ENCODE assay signal across 13 mouse cellular contexts in the genomic region with DNA sequence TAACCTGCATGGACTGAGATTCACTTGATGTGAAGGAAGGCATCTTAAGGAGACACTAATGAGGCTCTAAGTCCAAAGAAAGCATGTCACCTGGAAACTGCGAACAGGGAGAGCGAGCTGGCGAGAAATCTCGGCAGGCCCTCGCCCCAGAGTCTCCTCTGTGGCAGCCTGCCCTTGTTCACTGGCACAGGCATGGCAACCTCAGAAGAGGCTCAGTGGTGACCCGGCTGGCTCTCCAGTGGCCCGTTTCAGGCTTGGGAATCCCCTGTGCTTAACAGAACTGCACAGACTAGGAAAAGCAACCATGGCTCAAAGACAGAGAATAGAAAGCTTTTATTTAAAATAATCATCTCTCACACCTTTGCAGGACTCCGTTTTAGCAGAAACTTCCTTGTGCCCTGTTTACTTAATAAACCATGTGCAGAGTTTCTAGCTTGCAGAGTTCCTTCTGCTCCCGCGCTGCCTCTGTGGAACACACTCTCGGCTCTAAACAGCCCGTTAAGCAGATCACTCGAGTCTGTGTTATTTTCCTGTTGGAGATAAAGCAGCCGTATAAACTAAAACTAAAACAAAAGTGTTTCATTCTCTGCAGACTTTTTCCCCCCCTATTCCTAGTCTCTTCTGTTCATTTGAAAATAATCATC.
DNase-seq lines count a peak whose midpoint lies in the region; ATAC-seq and TF ChIP-seq lines count a peak whose summit lies in the region.
"Had no signal": no experiment of that assay in that cellular context is flagged by ENCODE, and none has a peak within 500 bp of the region (broad histone marks: within the 10 kb centered on the region; RNA-seq: fewer than 3 reads in every experiment).

No protein-coding gene starts in this region.

- peak; percentile 57 to 70 for DNase-seq in cerebellum, postnatal 10 days
- no peak for DNase-seq in cerebellum, adult 8-10 months
- DNase-seq in heart, postnatal 0 days (ENCODE audit: low spot score): no peak
- DNase-seq in heart, postnatal 14 days: no peak
- no peak for DNase-seq in kidney, postnatal 10 days
- DNase-seq: cerebellum, adult 11-12 months; kidney, postnatal 14 days had no signal

- H3K9me3 ChIP-seq in heart, postnatal 0 days (replicated peaks; ENCODE audit: control insufficient read depth, low read length): no peaks in the 10 kb centered on the region
- no peaks in the 10 kb centered on the region for H3K9me3 ChIP-seq in hindbrain, embryonic 13.5 days
- H3K9me3 ChIP-seq in neural tube, embryonic 14.5 days (ENCODE audit: control insufficient read depth, low read length): no peaks in the 10 kb centered on the region
- no peaks in the 10 kb centered on the region for H3K9me3 ChIP-seq in liver, embryonic 12.5 days (replicated peaks)
- H3K9me3 ChIP-seq: limb, embryonic 12.5 days had no signal

- no peak for TF ChIP-seq CTCF in heart, postnatal 0 days (IDR thresholded peaks at IDR 0.05; ENCODE audit: low read depth)

- WGBS in heart, postnatal 0 days: 52% methylated on average over 14 of the region's 14 CpGs
- 24% methylated on average over 14 of the region's 14 CpGs for WGBS in hindbrain, embryonic 13.5 days
- 25% methylated on average over 14 of the region's 14 CpGs for WGBS in neural tube, embryonic 14.5 days
- whole genome bisulfite sequencing in liver, embryonic 12.5 days (ENCODE audit: insufficient replicate concordance): 71% methylated on average over 14 of the region's 14 CpGs

- H3K36me3 ChIP-seq in heart, postnatal 0 days (replicated peaks; ENCODE audit: control insufficient read depth, insufficient read depth, low read length): no peaks in the 10 kb centered on the region
- no peaks in the 10 kb centered on the region for H3K36me3 ChIP-seq in hindbrain, embryonic 13.5 days
- H3K36me3 ChIP-seq in neural tube, embryonic 14.5 days (ENCODE audit: control insufficient read depth, insufficient read depth, low read length): no peaks in the 10 kb centered on the region
- no peaks in the 10 kb centered on the region for H3K36me3 ChIP-seq in liver, embryonic 12.5 days
- H3K36me3 ChIP-seq: G1E; limb, embryonic 12.5 days had no signal

- H3K9ac ChIP-seq in heart, postnatal 0 days (replicated peaks; ENCODE audit: low read depth, low read length): no peak overlapping the region
- peak overlapping the region; percentile 47; the same call in 1 of the 2 replicates for H3K9ac ChIP-seq in hindbrain, embryonic 13.5 days
- no peak overlapping the region for H3K9ac ChIP-seq in neural tube, embryonic 14.5 days (replicated peaks; ENCODE audit: low read depth, low read length)
- no peak overlapping the region for H3K9ac ChIP-seq in liver, embryonic 12.5 days
- H3K9ac ChIP-seq: limb, embryonic 12.5 days had no signal

- H3K27ac ChIP-seq in heart, postnatal 0 days (ENCODE audit: low read depth): no peak overlapping the region
- H3K27ac ChIP-seq in hindbrain, embryonic 13.5 days: peak overlapping the region; percentile 61; the same call in 1 of the 2 replicates
- H3K27ac ChIP-seq in neural tube, embryonic 14.5 days (ENCODE audit: low read depth, low read length): no peak overlapping the region
- H3K27ac ChIP-seq in liver, embryonic 12.5 days: no peak overlapping the region
- H3K27ac ChIP-seq: limb, embryonic 12.5 days had no signal

- H3K4me1 ChIP-seq in heart, postnatal 0 days (ENCODE audit: control insufficient read depth, insufficient read depth): no peaks in the 10 kb centered on the region
- peaks cover 31% of the 10 kb centered on the region for H3K4me1 ChIP-seq in hindbrain, embryonic 13.5 days (replicated peaks)
- peaks cover 16% of the 10 kb centered on the region for H3K4me1 ChIP-seq in neural tube, embryonic 14.5 days (ENCODE audit: control insufficient read depth, insufficient read depth, low read length)
- H3K4me1 ChIP-seq in liver, embryonic 12.5 days: no peaks in the 10 kb centered on the region
- H3K4me1 ChIP-seq: limb, embryonic 12.5 days had no signal

- 0 out of 2 replicates have a peak overlapping the region, but pooled peaks have one; percentile 11 for H3K4me3 ChIP-seq in heart, postnatal 0 days (ENCODE audit: low read depth, low read length)
- H3K4me3 ChIP-seq in hindbrain, embryonic 13.5 days: peak overlapping the region; percentile 21
- H3K4me3 ChIP-seq in neural tube, embryonic 14.5 days (ENCODE audit: low read depth, low read length): peak overlapping the region; percentile 10; the same call in 1 of the 2 replicates
- no peak overlapping the region for H3K4me3 ChIP-seq in liver, embryonic 12.5 days
- H3K4me3 ChIP-seq: limb, embryonic 12.5 days had no signal

- intact Hi-C loops in heart, postnatal 14 days (cut with DNase I): no loop called here

- TF ChIP-seq EP300 in heart, postnatal 0 days (IDR thresholded peaks at IDR 0.05; ENCODE audit: low read depth): no peak

- no peak for ATAC-seq in heart, postnatal 0 days (ENCODE audit: insufficient read depth, low read depth)
- ATAC-seq in hindbrain, embryonic 13.5 days (ENCODE audit: low FRiP score): no peak
- no peak for ATAC-seq in neural tube, embryonic 14.5 days (ENCODE audit: low read depth)
- ATAC-seq in liver, embryonic 12.5 days: no peak
- ATAC-seq: lung, postnatal 0 days had no signal

- peak overlapping the region; percentile 33; the same call in 1 of the 2 replicates for H3K4me2 ChIP-seq in heart, postnatal 0 days (ENCODE audit: low read depth, low read length)
- peak overlapping the region; percentile 51 for H3K4me2 ChIP-seq in hindbrain, embryonic 13.5 days
- H3K4me2 ChIP-seq in neural tube, embryonic 14.5 days (ENCODE audit: low read depth, low read length): peak overlapping the region; percentile 48
- H3K4me2 ChIP-seq in liver, embryonic 12.5 days: no peak overlapping the region
- H3K4me2 ChIP-seq: limb, embryonic 12.5 days had no signal

- no peaks in the 10 kb centered on the region for H3K27me3 ChIP-seq in heart, postnatal 0 days (ENCODE audit: control insufficient read depth, insufficient read depth, low read length)
- H3K27me3 ChIP-seq in hindbrain, embryonic 13.5 days: peaks cover 14% of the 10 kb centered on the region
- no peaks in the 10 kb centered on the region for H3K27me3 ChIP-seq in neural tube, embryonic 14.5 days (ENCODE audit: control insufficient read depth, insufficient read depth, low read length)
- H3K27me3 ChIP-seq in liver, embryonic 12.5 days (replicated peaks): no peaks in the 10 kb centered on the region

Comparison
In these comparisons a context has a peak if more than half of its experiments do, and no peak if none do; other contexts are left out.
1. DNase-seq: peak in cerebellum, postnatal 10 days (2 of 2); none in cerebellum, adult 8-10 months (single experiment), heart, postnatal 0 days (single experiment), heart, postnatal 14 days (0 of 2) and kidney, postnatal 10 days (single experiment).